Mouse (Mus musculus): ENCODE results near the gene Tmem120b.
A peak's percentile ranks its signal among the peaks of the same experiment; 100 is the strongest.

The Tmem120b gene

GRCm38 (mm10) chr5:123068115-123068514, at the start of gene Tmem120b:
Gene Tmem120b (plus strand): TSS chr5:123068415.
- no peak for DNase-seq (ENCODE audit: low spot score in 2 of 2)

DNA sequence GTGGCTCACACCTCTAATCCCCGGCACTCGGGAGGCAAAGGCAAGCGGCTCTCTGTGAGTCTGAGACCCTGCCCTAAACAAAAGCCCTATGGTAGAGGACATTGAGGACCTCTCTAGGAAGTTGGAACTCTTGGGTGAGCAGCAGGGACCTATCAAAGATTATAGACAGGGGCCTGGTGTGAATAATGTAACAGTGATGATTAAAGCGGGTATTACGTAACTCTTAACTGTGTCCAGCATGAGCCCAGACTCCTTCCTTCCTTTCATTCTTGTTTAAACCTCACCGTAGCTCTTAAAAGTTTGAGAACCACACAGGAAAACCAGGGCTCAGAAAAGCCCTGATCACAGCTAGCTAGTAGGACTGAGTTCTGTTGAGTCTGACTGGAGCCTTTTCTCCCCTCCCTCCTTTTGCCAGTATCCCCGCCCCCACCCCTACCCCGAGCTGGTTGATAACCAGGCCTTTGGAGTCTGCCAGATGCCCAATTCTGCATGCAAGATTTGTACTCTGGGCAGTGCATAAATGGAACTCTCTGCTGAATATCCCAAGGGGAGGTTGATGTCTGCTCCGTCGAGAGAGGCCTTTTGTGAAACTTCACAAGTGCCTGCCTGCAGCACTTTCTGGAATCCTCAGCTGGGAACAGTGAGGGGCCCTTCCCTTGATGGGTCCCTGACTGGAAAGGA, 48.7 kb upstream of the Tmem120b start:
- DNase-seq (ENCODE audit: low spot score in 2 of 2) = no peak

- DNase-seq (ENCODE audit: low spot score in 2 of 2) = no peak
Measured at GRCm38 (mm10) chr5:123020426-123020825, 47.8 kb upstream of the Tmem120b start.

DNA sequence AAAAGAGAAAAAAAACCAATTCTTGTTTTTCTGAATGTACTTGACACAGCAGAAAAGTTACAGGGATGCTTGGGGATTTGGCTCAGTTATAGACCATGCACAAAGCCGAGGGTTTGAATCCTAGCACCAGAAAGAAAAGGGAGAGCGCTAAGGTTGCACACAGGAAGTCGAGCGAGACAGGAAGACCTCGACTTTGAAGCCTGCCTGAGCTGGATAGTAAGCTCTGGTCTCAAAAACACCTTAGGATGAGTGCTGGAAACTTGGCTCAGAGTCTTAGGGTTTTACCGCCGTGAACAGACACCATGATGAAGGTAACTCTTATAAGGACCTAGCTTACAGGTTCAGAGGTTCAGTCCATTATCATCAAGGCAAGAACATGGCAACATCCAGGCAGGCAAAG, 46.8 kb upstream of the Tmem120b start:
- DNase-seq (ENCODE audit: low spot score in 2 of 2) = no peak

DNA sequence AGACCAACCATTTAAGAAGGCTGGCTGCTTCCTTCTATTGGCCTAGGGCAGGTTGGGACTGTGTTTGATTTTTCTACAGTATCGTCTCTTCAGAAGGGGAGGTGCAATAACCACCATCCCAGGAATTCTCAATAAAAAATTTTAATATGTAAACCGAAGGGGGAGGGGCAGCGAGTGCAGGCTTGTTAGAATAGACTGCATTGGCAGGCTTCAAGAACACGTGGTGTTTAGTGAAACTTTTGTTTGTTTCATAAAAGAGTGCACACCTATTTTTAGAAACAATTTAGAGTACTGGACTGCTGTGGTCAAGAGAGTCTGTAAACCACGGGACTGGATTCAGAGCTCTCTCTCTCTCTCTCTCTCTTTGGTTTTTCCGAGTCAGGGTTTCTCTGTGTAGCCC, 45.2 kb upstream of the Tmem120b start:
- no peak for DNase-seq (ENCODE audit: low spot score in 2 of 2)

- no peak for DNase-seq (ENCODE audit: low spot score in 2 of 2)
Measured at GRCm38 (mm10) chr5:123024312-123024711, 43.9 kb upstream of the Tmem120b start.

DNA sequence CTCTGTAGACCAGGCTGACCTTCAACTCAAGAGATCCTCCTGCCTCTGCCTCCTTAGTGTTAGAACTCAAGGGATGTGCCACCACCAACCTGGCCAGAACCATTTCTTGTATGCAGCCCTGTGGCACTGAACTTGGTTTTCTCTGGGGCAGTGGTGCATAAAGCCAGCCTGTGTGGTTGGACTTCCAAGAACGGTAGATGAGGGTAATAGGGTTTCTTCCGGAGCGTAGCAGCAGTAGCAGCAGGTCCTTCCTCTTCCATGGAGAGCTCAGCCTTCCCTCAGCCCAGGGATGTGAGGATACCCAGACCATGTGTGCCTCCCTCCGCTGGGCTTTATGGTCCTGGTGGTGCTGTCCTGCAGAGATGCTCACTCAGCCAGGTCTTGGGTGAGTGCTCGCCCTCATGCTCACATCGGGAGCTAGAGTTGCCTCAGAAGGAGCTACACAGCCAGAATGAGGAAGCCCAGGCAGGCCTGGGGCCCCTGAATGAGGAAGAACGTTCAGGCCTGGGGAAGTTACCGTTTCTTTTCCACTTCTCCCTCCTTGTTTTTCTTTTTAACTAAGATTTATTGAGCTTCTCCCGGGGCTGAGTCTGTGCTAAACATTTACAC, 43.1 kb upstream of the Tmem120b start:
- DNase-seq (ENCODE audit: low spot score in 2 of 2) = no peak

GRCm38 (mm10) chr5:123026414-123026813, 41.8 kb upstream of the Tmem120b start:
- DNase-seq (ENCODE audit: low spot score in 2 of 2) = no peak

DNA sequence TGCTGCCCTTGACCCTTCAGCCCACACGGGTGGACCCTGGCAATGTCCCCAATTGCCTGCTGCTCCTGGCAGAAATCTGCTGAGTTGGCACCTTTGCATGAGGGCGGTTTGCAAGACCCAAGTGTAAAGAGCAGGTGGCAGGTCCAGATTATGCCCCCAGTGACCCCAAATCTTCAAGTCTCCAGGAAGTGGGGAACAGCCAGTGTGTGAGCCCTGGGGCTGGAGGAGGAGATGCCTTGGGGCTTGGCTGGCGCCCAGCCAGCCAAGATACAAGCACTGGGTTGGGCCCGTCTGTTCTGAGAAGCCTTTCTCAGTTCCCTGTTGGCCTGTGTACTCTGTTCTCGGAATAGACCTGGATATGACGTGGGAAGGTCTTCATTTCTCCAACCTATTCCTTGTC, 40.8 kb upstream of the Tmem120b start:
- no peak for DNase-seq (ENCODE audit: low spot score in 2 of 2)

GRCm38 (mm10) chr5:123029729-123030128, 38.5 kb upstream of the Tmem120b start:
- DNase-seq (ENCODE audit: low spot score in 2 of 2) = no peak

GRCm38 (mm10) chr5:123031312-123031711, 36.9 kb upstream of the Tmem120b start:
- DNase-seq (ENCODE audit: low spot score in 2 of 2) = no peak

GRCm38 (mm10) chr5:123033646-123034160, 34.5 kb upstream of the Tmem120b start:
- no peak for DNase-seq (ENCODE audit: low spot score in 2 of 2)

- DNase-seq (ENCODE audit: low spot score in 2 of 2) = no peak
Measured at GRCm38 (mm10) chr5:123035089-123035488, 33.1 kb upstream of the Tmem120b start.

DNA sequence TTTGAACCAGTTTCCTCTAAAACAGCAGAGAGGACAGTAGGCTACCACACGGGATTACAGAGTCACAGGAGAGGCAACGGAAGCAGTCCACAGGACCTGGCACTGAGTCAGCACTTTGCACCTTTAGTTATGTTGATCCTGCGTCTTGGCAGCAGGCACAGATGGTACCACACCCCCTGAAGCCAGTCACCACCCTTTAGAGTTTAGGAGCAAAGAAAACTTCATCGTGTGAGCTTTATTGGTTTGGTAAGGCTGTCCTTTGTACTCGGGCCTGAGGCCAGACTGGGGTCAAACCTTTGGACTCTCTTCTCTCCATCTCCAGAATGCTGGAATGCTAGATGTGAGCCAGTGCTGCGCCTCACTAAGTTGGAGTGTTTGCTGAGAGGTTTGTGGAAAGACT, 32.7 kb upstream of the Tmem120b start:
- DNase-seq (ENCODE audit: low spot score in 2 of 2) = no peak

GRCm38 (mm10) chr5:123038115-123038514, 30.1 kb upstream of the Tmem120b start:
- DNase-seq (ENCODE audit: low spot score in 2 of 2) = no peak

DNA sequence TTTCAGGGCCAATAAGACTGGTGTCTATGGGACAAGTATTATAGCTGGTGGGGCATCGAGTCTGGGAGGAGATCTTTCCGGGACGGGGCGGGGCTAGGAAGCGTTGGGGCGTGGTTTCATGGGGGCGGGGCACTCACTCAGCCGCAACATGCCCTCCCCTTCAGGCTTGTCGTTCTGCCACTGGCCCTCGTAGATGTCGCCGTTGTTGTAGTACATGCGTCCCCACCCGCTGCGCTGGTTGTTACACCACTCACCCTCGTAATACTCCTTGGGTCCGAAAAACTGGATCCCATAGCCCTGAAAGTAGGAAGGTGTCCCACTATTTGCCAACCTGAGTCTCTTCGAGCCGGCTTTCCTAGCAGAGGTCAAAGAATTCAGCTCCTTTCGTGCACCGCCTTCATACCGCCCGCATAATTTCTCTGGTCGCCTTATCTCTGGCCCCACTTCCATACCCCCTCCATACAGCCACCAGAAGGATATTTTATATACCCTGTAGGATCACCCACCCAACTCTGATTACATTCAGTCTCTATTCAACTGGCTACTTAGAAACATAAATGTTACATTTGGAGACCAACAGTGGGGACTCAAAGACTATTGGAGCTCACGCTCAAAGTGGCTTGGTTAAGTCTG, 29.0 kb upstream of the Tmem120b start:
- DNase-seq (ENCODE audit: low spot score in 2 of 2) = peak; percentile 66 to 85

DNA sequence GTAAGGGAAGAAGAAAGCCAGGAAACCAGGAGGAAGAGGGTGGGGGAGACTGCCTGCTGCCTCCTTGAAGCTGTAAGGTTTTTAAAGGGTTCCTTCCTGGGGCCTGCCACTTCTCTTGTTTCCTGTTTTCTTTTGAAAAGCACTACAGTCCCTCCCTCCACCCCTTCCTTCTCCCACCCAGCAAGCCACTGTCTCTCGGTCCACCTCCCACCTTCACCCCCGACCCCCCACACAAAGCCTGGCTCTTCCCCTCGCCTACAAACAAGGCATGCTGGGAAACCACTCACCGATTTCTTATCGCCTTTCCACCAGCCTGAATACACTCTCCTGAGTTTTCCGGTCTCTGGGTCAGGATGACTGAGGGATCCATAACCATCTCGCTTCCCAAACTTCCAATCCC, 27.4 kb upstream of the Tmem120b start:
- no peak for DNase-seq (ENCODE audit: low spot score in 2 of 2)

- DNase-seq (ENCODE audit: low spot score in 2 of 2) = no peak
Measured at GRCm38 (mm10) chr5:123043856-123044255, 24.4 kb upstream of the Tmem120b start.

- peak in 1 of 2 experiments; percentile 56 for DNase-seq (ENCODE audit: low spot score in 2 of 2)
Measured at GRCm38 (mm10) chr5:123045561-123046295, 22.5 kb upstream of the Tmem120b start.

DNA sequence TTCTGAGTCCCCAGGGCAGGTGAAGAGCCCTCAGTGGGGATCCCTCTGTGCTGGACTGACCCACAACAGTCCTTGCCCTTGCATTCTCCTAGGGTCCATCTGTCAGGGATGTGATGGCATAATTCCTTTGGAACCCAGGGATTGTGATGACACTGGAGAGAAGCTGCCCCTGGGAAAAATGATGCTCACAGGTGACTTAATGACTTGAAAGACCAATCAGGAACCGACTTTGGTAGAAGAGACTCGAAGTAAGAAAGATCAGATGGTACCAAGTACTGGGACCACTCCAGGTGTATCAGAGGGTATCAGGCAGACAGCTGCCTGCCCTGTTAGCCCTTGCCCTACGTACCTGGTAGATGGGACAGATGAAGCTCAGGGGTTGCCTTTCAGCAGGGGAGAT, 21.3 kb upstream of the Tmem120b start, which contains the start of gene Morn3:
Gene Morn3 (minus strand): TSS at position 101 of the 400 bp plus-strand sequence.
- no peak for DNase-seq (ENCODE audit: low spot score in 2 of 2)

DNA sequence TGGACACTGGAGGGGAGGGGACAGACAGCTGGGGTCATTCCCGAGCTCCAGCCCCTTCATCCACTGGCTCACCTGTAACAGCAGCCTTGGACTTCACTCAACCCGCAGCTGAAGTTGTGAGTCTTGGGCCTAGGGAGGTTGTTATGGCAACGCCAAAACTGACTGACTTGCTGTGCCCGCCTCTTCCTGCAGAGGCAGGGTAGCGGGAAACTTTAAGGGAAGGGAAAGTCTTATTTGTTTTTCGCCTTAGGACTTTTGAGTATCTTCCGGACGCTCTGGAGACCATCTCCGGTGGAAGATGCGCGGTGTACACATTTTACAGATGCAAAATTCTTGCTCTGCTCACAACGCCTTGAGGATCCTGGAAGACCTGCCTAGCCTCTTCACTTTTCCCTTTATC, 18.9 kb upstream of the Tmem120b start:
- DNase-seq (ENCODE audit: low spot score in 2 of 2) = no peak

DNA sequence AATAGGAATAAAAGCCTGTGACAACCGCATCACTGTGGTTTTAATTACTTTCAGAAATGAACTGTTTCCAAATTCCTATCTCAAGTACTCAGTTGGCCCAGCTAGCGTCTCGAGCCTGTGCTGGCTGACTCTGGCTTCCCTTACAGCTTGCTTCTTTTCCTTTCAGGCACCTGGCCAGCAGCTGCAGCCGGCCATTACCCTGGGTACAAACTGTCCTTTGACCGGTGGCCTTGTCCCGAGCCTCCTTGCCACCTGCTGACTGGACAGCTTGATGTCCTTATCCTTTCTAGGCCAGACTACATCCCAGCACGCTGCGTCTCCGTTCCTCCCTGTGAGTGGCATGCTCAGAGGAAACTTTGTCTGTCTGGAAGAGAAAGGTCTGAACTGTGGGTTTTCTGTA, 17.3 kb upstream of the Tmem120b start:
- DNase-seq (ENCODE audit: low spot score in 2 of 2) = no peak
